Mouse (Mus musculus) liver, adult 2 months (tissue): Measurements from ENCODE around the gene Fntb.

Experiments used
- CTCF ChIP-seq: fragments of 200-500 bp; IDR thresholded peaks from 2 replicates; pipeline ENCODE4 v1.5.1; 2011; ENCODE audit warnings: low read depth, low read length, control low read depth
- POLR2A ChIP-seq: fragments of 200-500 bp; IDR thresholded peaks from 2 replicates; pipeline ENCODE4 v1.6.1; 2011; ENCODE audit warnings: low read length, control low read depth; ENCODE audit not compliant: insufficient read depth; ENCODE audit errors: extremely low read depth

DNA sequence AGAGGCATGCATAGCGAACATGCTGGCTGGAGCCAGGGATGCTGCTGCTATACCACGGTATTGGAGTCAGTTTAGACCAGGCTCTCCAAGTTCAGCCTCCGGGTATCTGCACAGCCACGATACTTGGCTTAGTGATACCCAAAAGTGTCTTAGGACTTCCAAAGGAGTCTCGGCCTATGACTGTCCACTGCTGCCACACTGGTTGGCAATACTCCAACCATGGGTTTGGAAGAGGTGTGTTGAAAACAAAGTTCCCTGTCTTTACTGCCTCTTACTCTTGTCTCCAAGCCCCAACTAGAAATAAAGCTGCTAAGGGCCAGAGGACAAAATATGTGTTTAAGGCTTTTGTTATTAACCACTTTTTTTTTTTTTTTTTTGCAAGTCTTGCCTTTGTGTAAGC lies 45.1 kb downstream of the Fntb start:
- no peak for TF ChIP-seq POLR2A
- TF ChIP-seq CTCF = no peak
